Mouse (Mus musculus): ENCODE data around the gene Ugt1a1. TPM values are rescaled to one million over a fixed set of nuclear protein-coding genes. Genes with fewer than 3 reads are reported as not detected.

The Ugt1a1 gene
- total and polyA plus RNA-seq, 2 experiments from 2014 or later = not detected

DNA sequence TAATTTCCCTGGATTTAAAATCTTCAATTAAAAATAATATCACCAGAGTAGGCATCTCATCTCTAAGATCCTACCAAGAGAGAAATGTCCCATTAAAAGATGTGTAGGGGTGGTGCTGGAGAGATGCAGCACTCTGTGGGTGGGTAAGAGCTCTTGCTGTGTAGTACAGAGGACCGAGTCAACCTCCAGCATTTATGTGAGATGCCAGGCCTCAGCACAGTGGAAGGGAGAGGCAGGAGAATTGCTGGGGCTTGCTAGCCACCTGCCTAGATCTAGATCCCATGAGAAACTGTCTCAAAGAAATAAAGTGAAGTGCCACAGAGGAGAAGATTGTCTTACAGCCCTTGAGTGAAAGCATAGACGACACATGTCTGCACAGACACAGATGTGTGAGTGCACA is 4.8 kb downstream of the Ugt1a1 start:
- H3K27ac ChIP-seq (ENCODE audit: low read depth, low read length) = no peak overlapping the region
- peaks cover 45% of the 10 kb centered on the region for H3K9me3 ChIP-seq (ENCODE audit: low read length)
- H3K4me3 ChIP-seq (ENCODE audit: low read depth, low read length) = no peak overlapping the region
- H3K4me2 ChIP-seq (ENCODE audit: low read depth, low read length, poor library complexity, severe bottlenecking) = no peak overlapping the region
- no peaks in the 10 kb centered on the region for H3K4me1 ChIP-seq (ENCODE audit: insufficient read depth, low read length)
- DNase-seq (ENCODE audit: low spot score) (peak; percentile 2), ATAC-seq (ENCODE audit: low FRiP score) (no peak)
- no peaks in the 10 kb centered on the region for H3K36me3 ChIP-seq (ENCODE audit: insufficient read depth, low read length)
- no peak overlapping the region for H3K9ac ChIP-seq (replicated peaks; ENCODE audit: low read length, poor library complexity, severe bottlenecking)
- TF ChIP-seq CTCF (IDR thresholded peaks at IDR 0.05) = no peak
- no peaks in the 10 kb centered on the region for H3K27me3 ChIP-seq (ENCODE audit: insufficient read depth, low read length)
- 56% methylated on average over 2 of the region's 2 CpGs for WGBS

DNA sequence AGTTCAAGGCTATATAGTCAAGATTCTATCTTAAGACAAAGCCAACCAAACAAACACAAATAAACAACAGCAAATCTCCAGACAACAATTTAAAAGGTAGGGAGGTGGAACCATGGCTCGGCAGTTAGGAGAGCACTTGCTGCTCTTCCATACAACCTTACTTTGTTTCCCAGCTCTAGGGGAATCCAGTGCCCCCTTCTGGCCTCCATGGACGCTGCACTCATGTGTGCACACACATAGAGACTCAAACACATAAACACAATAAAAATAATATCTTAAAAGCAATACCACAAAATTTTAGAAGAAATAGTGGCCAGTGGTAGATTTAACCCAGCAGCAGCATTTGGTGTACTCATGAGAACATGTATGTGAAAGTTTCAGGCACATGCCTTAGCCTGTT is 5.4 kb downstream of the Ugt1a1 start:
- no peak for ATAC-seq (ENCODE audit: low FRiP score)
- Histone ChIP-seq H3K4me2 (ENCODE audit: low read depth, low read length, poor library complexity, severe bottlenecking) (no peak overlapping the region), H3K9me3 (ENCODE audit: low read length) (peaks cover 40% of the 10 kb centered on the region), H3K27me3 (ENCODE audit: insufficient read depth, low read length) (no peaks in the 10 kb centered on the region), H3K4me1 (ENCODE audit: insufficient read depth, low read length) (no peaks in the 10 kb centered on the region), H3K27ac (ENCODE audit: low read depth, low read length) (no peak overlapping the region), H3K9ac (replicated peaks; ENCODE audit: low read length, poor library complexity, severe bottlenecking) (no peak overlapping the region), H3K4me3 (ENCODE audit: low read depth, low read length) (no peak overlapping the region), H3K36me3 (ENCODE audit: insufficient read depth, low read length) (no peaks in the 10 kb centered on the region)
- 63% methylated on average over 2 of the region's 2 CpGs for WGBS
- peak; percentile 27 for TF ChIP-seq CTCF (IDR thresholded peaks at IDR 0.05)
- DNase-seq (ENCODE audit: low spot score) = peak; percentile 0

DNA sequence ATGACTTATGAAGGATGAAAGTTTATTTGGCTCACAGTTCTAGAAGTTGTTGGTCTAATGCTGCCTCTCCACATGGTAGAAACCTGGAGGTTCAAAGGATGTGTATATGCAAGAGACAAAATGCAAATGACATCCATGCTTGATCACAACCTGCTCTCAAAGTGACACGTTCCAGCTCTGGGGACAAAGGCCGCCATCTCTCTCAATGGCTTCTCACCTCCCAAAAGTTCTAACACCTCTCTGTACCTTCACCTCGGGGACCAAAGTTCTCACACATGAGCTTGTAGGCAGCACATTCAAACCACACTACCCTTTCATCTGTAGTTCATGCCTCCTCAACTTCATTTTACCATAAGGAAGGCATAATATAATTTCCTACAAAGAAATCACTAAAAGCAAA is 5.8 kb downstream of the Ugt1a1 start:
- Histone ChIP-seq H3K27ac (ENCODE audit: low read depth, low read length) (no peak overlapping the region), H3K27me3 (ENCODE audit: insufficient read depth, low read length) (no peaks in the 10 kb centered on the region), H3K36me3 (ENCODE audit: insufficient read depth, low read length) (no peaks in the 10 kb centered on the region), H3K9ac (replicated peaks; ENCODE audit: low read length, poor library complexity, severe bottlenecking) (no peak overlapping the region), H3K4me2 (ENCODE audit: low read depth, low read length, poor library complexity, severe bottlenecking) (no peak overlapping the region), H3K9me3 (ENCODE audit: low read length) (peaks cover 38% of the 10 kb centered on the region), H3K4me3 (ENCODE audit: low read depth, low read length) (no peak overlapping the region), H3K4me1 (ENCODE audit: insufficient read depth, low read length) (no peaks in the 10 kb centered on the region)
- DNase-seq (ENCODE audit: low spot score) = peak; percentile 21
- no peak for ATAC-seq (ENCODE audit: low FRiP score)
- no peak for TF ChIP-seq CTCF (IDR thresholded peaks at IDR 0.05)
- WGBS = 44% methylated on average over 3 of the region's 3 CpGs

DNA sequence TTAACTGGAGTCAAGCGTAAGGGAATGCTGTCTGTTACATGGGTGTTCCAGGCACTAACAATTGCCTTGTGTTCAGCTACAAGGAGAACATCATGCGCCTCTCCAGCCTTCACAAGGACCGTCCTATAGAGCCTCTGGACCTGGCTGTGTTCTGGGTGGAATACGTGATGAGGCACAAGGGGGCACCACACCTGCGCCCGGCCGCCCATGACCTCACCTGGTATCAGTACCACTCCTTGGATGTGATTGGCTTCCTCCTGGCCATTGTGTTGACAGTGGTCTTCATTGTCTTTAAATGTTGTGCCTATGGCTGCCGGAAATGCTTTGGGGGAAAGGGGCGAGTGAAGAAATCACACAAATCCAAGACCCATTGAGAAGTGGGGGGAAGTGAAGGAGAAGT is 6.3 kb downstream of the Ugt1a1 start:
- Histone ChIP-seq H3K9me3 (ENCODE audit: low read length) (peaks cover 33% of the 10 kb centered on the region), H3K36me3 (ENCODE audit: insufficient read depth, low read length) (no peaks in the 10 kb centered on the region), H3K4me3 (ENCODE audit: low read depth, low read length) (no peak overlapping the region), H3K9ac (replicated peaks; ENCODE audit: low read length, poor library complexity, severe bottlenecking) (no peak overlapping the region), H3K4me1 (ENCODE audit: insufficient read depth, low read length) (no peaks in the 10 kb centered on the region), H3K27ac (ENCODE audit: low read depth, low read length) (no peak overlapping the region), H3K27me3 (ENCODE audit: insufficient read depth, low read length) (no peaks in the 10 kb centered on the region), H3K4me2 (ENCODE audit: low read depth, low read length, poor library complexity, severe bottlenecking) (no peak overlapping the region)
- 74% methylated on average over 9 of the region's 9 CpGs for WGBS
- no peak for TF ChIP-seq CTCF (IDR thresholded peaks at IDR 0.05)
- DNase-seq (ENCODE audit: low spot score) (peak; percentile 1), ATAC-seq (ENCODE audit: low FRiP score) (no peak)

DNA sequence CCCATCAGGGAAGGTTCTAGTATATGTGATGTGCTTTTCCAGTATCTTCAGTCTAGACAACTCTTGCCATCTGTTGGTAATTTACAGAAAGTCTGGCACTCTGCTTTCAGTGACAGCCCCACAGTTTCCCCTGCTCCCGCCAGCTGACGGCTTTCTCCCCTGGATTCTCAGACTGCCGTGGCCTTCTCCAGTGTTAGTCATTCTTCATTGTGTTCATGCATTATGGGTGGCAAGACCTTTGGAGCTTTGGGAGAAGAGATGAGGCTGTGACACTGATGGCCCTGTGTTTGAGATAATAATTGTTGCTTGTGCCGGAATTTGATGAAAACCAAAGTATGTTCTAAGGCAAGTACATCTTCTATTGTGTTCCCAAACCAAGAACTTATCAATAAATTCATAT is 6.8 kb downstream of the Ugt1a1 start:
- ATAC-seq (ENCODE audit: low FRiP score) = no peak
- TF ChIP-seq CTCF (IDR thresholded peaks at IDR 0.05) = no peak

DNA sequence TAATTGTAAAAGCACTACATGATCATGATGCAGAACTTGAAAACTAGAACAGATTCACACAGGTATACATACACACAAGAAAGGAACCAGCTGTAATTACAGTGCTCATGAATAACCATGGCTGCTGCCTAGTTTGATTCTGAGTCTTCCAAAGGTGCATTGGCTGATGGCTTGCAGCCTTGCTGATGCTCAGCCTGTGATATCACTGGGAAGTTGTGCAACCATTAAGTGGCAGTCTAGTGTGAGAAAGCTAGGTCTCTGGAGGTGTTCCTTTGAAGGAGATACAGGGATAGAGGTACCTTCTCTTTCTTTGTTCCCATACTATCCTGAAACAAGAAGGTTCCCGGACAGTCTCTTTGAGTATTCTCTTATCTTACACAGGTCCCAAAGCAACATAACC is 7.3 kb downstream of the Ugt1a1 start:
- WGBS = 21% methylated on average over 1 of the region's 1 CpGs
- no peak for DNase-seq (ENCODE audit: low spot score)
- TF ChIP-seq CTCF (IDR thresholded peaks at IDR 0.05) = no peak
- Histone ChIP-seq H3K27me3 (ENCODE audit: insufficient read depth, low read length) (no peaks in the 10 kb centered on the region), H3K36me3 (ENCODE audit: insufficient read depth, low read length) (no peaks in the 10 kb centered on the region), H3K4me1 (ENCODE audit: insufficient read depth, low read length) (no peaks in the 10 kb centered on the region), H3K9ac (replicated peaks; ENCODE audit: low read length, poor library complexity, severe bottlenecking) (no peak overlapping the region), H3K4me2 (ENCODE audit: low read depth, low read length, poor library complexity, severe bottlenecking) (no peak overlapping the region), H3K27ac (ENCODE audit: low read depth, low read length) (no peak overlapping the region), H3K9me3 (ENCODE audit: low read length) (peaks cover 23% of the 10 kb centered on the region), H3K4me3 (ENCODE audit: low read depth, low read length) (no peak overlapping the region)
- no peak for ATAC-seq (ENCODE audit: low FRiP score)

More for the DNA sequence above, 6.8 kb downstream of the Ugt1a1 start:
- Histone ChIP-seq H3K27me3 (ENCODE audit: insufficient read depth, low read length) (no peaks in the 10 kb centered on the region), H3K4me2 (ENCODE audit: low read depth, low read length, poor library complexity, severe bottlenecking) (no peak overlapping the region), H3K4me1 (ENCODE audit: insufficient read depth, low read length) (no peaks in the 10 kb centered on the region), H3K9me3 (ENCODE audit: low read length) (peaks cover 28% of the 10 kb centered on the region), H3K9ac (replicated peaks; ENCODE audit: low read length, poor library complexity, severe bottlenecking) (no peak overlapping the region), H3K36me3 (ENCODE audit: insufficient read depth, low read length) (no peaks in the 10 kb centered on the region), H3K4me3 (ENCODE audit: low read depth, low read length) (no peak overlapping the region), H3K27ac (ENCODE audit: low read depth, low read length) (no peak overlapping the region)
- 47% methylated on average over 4 of the region's 4 CpGs for WGBS
- peak; percentile 3 for DNase-seq (ENCODE audit: low spot score)

All from midbrain, postnatal 0 days (tissue).